Comparison of ENCODE assay signal across 17 mouse cellular contexts in the genomic region with DNA sequence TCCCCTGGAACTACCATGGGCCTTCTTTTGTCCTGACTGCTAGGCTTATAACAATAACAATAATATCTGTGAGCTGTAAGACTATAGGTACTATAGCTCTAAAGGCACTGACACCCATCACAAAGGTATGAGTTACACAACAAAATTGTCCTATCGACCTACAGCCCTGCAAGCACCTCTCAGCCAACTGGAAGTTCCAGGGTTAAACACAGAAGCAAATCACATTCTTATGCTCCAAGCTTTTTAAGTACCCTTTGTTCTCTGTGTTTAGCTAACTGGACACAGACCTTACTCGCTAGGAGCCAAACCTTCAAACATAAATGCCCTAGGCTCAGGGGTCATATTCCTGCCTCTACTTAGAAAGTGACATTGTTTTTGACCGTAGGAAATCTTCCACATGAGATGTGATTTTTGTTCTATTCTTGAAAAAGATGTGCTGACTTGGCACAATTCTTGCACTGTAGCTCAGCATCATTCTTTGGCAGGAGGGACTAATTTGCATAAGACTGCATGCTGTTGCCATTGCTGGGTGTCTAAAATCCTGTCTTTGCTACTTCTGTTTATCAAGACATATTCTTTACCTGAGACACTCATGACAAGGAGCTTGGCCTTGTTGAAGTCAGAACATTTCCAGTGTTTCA.
DNase-seq lines count a peak whose midpoint lies in the region; ATAC-seq and TF ChIP-seq lines count a peak whose summit lies in the region.
"Had no signal": no experiment of that assay in that cellular context is flagged by ENCODE, and none has a peak within 500 bp of the region (broad histone marks: within the 10 kb centered on the region; RNA-seq: fewer than 3 reads in every experiment).

No protein-coding gene starts in this region.

- no peaks in the 10 kb centered on the region for H3K36me3 ChIP-seq in hindbrain, embryonic 13.5 days
- no peaks in the 10 kb centered on the region for H3K36me3 ChIP-seq in hindbrain, embryonic 10.5 days
- H3K36me3 ChIP-seq in ES-E14 (ENCODE audit: control insufficient read depth, insufficient read depth, low read length, poor library complexity, severe bottlenecking): no peaks in the 10 kb centered on the region
- no peaks in the 10 kb centered on the region for H3K36me3 ChIP-seq in hindbrain, postnatal 0 days (ENCODE audit: insufficient read depth, low read length)
- H3K36me3 ChIP-seq: intestine, embryonic 15.5 days had no signal

- 36% methylated on average over 3 of the region's 3 CpGs for WGBS in hindbrain, embryonic 13.5 days
- 42% methylated on average over 3 of the region's 3 CpGs for WGBS in hindbrain, embryonic 10.5 days
- WGBS in hindbrain, postnatal 0 days: 38% methylated on average over 3 of the region's 3 CpGs

- ATAC-seq in hindbrain, embryonic 13.5 days (ENCODE audit: low FRiP score): no peak
- no peak for ATAC-seq in hindbrain, postnatal 0 days
- ATAC-seq: activated CD4-positive, CD25-positive, alpha-beta regulatory T cell, adult 4 months; intestine, embryonic 15.5 days had no signal

- no peak overlapping the region for H3K9ac ChIP-seq in hindbrain, embryonic 13.5 days
- H3K9ac ChIP-seq in ES-E14 (ENCODE audit: insufficient read depth, low read depth, low read length, poor library complexity, severe bottlenecking): no peak overlapping the region
- no peak overlapping the region for H3K9ac ChIP-seq in hindbrain, postnatal 0 days (replicated peaks; ENCODE audit: low read length)
- H3K9ac ChIP-seq: intestine, embryonic 15.5 days had no signal

- H3K4me2 ChIP-seq in hindbrain, embryonic 13.5 days: no peak overlapping the region
- no peak overlapping the region for H3K4me2 ChIP-seq in hindbrain, postnatal 0 days (ENCODE audit: low read depth, low read length)
- H3K4me2 ChIP-seq: heart, embryonic 11.5 days; intestine, embryonic 15.5 days had no signal

- DNase-seq in hindbrain, embryonic 10.5 days (ENCODE audit: low spot score): no peak
- DNase-seq in ES-E14 (ENCODE audit: low read depth, low spot score): peak; percentile 17
- DNase-seq in brain, adult 2 months (ENCODE audit: low read depth, low spot score): peak; percentile 32
- peak; percentile 18 for DNase-seq in hindbrain, postnatal 0 days (ENCODE audit: low spot score)
- DNase-seq in thymus, adult 18-20 months: no peak
- no peak for DNase-seq in natural killer cell, adult 2 months (ENCODE audit: low spot score in 2 of 2)
- DNase-seq: adrenal gland, postnatal 25 days; cerebellum, adult 9-10 months; heart, postnatal 14 days; kidney, postnatal 4 days; lung, adult 2 months; lung, postnatal 36 days; right cerebral cortex, adult 18-20 months had no signal

- no peaks in the 10 kb centered on the region for H3K9me3 ChIP-seq in hindbrain, embryonic 13.5 days
- no peaks in the 10 kb centered on the region for H3K9me3 ChIP-seq in hindbrain, embryonic 10.5 days
- no peaks in the 10 kb centered on the region for H3K9me3 ChIP-seq in ES-E14 (ENCODE audit: control insufficient read depth, insufficient read depth, low read depth, low read length)
- no peaks in the 10 kb centered on the region for H3K9me3 ChIP-seq in hindbrain, postnatal 0 days (ENCODE audit: low read length)
- H3K9me3 ChIP-seq: intestine, embryonic 15.5 days had no signal

- H3K4me1 ChIP-seq in hindbrain, embryonic 13.5 days (replicated peaks): no peaks in the 10 kb centered on the region
- H3K4me1 ChIP-seq in hindbrain, embryonic 10.5 days (replicated peaks): no peaks in the 10 kb centered on the region
- H3K4me1 ChIP-seq in ES-E14 (ENCODE audit: control insufficient read depth in 2 of 2, insufficient read depth in 2 of 2, low read length in 2 of 2, poor library complexity in 1 of 2): peaks cover 0 to 8% of the 10 kb centered on the region in 2 experiments; a peak in 1 of 4 replicates
- no peaks in the 10 kb centered on the region for H3K4me1 ChIP-seq in hindbrain, postnatal 0 days (ENCODE audit: insufficient read depth, low read length)
- H3K4me1 ChIP-seq: intestine, embryonic 15.5 days had no signal

- H3K27ac ChIP-seq in hindbrain, embryonic 13.5 days: peak overlapping the region; percentile 30; the same call in 1 of the 2 replicates
- no peak overlapping the region for H3K27ac ChIP-seq in hindbrain, embryonic 10.5 days
- H3K27ac ChIP-seq in ES-E14 (ENCODE audit: insufficient read depth, low read depth, low read length, poor library complexity, severe bottlenecking): no peak overlapping the region
- H3K27ac ChIP-seq in hindbrain, postnatal 0 days: no peak overlapping the region
- H3K27ac ChIP-seq: intestine, embryonic 15.5 days had no signal

- no peak overlapping the region for H3K4me3 ChIP-seq in hindbrain, embryonic 13.5 days
- no peak overlapping the region for H3K4me3 ChIP-seq in hindbrain, embryonic 10.5 days
- no peak overlapping the region for H3K4me3 ChIP-seq in ES-E14 (ENCODE audit: insufficient read depth in 1 of 2, low read depth in 1 of 2, low read length in 2 of 2, poor library complexity in 1 of 2, severe bottlenecking in 1 of 2)
- H3K4me3 ChIP-seq in hindbrain, postnatal 0 days (ENCODE audit: low read length): no peak overlapping the region
- H3K4me3 ChIP-seq: intestine, embryonic 15.5 days had no signal

- in situ Hi-C loops in ES-E14 (cut with MboI; ENCODE audit: low sequenced_read_pairs in 2 of 2, unreplicated experiment in 2 of 2): no loop called here

- TF ChIP-seq CTCF in hindbrain, postnatal 0 days (IDR thresholded peaks at IDR 0.05; ENCODE audit: low read depth): no peak

- H3K27me3 ChIP-seq in hindbrain, embryonic 13.5 days: no peaks in the 10 kb centered on the region
- H3K27me3 ChIP-seq in hindbrain, embryonic 10.5 days (ENCODE audit: insufficient read depth, poor library complexity, severe bottlenecking): no peaks in the 10 kb centered on the region
- H3K27me3 ChIP-seq in hindbrain, postnatal 0 days (ENCODE audit: insufficient read depth, low read length): no peaks in the 10 kb centered on the region
- H3K27me3 ChIP-seq: intestine, embryonic 15.5 days had no signal

TF ChIP-seq in ES-E14, 5 proteins besides CTCF, POLR2A, EP300 and RAD21:
- TF ChIP-seq MAFK (IDR thresholded peaks at IDR 0.05; ENCODE audit: insufficient read depth, low read depth, low read length) (peak; percentile 96), ZNF384 (IDR thresholded peaks at IDR 0.05; ENCODE audit: low read depth, low read length) (no peak), HCFC1 (IDR thresholded peaks at IDR 0.05; ENCODE audit: borderline replicate concordance, insufficient read depth, low read length) (no peak), ZC3H11A (IDR thresholded peaks at IDR 0.05; ENCODE audit: borderline replicate concordance, low read depth, low read length) (no peak)

Comparison
In these comparisons a context has a peak if more than half of its experiments do, and no peak if none do; other contexts are left out.
1. DNase-seq: peak in ES-E14 (single experiment), brain, adult 2 months (single experiment) and hindbrain, postnatal 0 days (single experiment); none in hindbrain, embryonic 10.5 days (single experiment), thymus, adult 18-20 months (0 of 2) and natural killer cell, adult 2 months (0 of 2).